Mouse (Mus musculus) layer of hippocampus, adult 11-12 months (tissue): ENCODE data around the gene Entpd7.

Experiments
- DNase-seq: peaks from one replicate; pipeline ENCODE4 v3.0.0; 2022; ENCODE audit warnings: low spot score

Gene Entpd7

DNA sequence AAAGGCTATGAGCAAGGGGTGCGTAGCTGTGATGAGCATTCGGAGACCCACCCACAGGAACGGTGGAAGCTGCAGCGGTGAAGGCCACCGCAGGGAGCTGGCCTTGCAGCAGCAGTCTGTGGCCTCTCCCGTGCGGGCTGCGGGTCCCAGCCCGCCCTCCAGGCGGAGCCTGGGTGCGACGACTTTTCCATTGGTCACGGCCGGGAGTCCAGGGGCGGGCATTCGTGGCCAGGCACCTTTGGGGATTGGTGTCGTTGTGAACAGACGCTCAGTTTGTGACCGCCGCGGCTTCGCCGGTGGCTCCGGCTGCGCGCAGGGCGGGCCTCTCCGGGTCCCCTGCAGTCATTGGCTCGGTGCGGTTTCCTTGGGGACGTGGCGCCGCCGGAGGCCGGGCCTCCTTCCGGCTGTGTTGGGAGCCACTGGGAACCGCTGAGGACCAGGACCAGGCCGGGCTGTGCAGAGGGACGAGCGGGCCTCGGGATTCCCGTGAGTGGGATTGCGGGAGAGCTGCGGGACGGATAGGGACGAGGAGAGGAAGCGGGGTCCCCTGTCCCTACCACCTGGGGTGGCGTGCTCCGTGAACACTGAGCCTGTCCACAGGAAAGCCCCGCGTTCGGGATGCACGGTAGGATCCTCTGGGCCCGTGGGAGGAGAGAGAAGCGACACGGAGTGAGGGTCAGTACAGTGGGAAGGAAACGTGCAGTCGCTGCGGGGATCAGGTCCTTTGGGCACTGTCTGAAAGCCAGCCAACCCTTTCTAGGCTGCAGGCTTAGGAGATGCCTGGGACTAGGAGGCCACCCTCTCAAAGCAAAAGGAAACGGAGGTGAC, at the start of gene Entpd7:
TSS of gene Entpd7 (plus strand) at position 254 of the 828 bp plus-strand sequence.
- peak; percentile 98 for DNase-seq

DNA sequence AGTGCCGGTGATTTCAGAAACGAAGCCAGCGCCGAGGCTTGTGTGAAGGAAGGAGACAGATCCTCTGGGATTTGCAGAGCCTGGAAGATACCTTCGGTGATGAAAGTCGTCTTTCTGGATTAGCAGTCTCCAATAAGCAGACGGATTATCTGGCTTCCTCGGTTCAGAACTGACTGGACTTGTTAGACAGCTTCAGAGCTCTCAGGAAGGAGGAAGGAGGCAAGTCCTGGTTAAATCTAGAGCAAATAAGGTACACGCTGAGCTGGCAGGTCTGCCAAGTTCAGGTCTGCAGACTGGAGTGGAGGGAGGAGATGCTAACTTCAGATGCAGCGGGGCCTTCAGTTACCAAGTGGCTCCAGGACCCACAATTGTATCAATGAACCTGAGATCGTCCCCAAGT, 47.6 kb upstream of the Entpd7 start:
- DNase-seq: no peak

DNA sequence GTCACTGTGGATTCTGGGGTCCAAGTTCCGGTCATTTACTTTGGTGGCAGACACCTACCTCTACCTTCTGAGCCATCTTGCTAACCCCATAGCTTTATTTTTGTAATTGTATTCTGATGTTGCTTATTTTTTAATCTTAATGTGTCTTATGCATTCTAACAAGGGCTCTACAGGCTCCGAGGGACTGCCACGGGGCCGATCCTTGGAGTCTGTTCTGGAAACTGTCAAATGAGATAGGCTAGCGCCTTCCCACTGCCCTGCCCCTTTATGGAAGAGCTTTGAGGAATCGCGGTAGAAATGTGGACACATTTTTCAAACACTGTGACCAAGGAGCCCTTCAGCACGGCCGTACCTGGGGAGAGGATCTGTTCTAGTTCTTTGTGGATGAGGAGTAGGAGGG, 46.6 kb upstream of the Entpd7 start:
- no peak for DNase-seq

DNA sequence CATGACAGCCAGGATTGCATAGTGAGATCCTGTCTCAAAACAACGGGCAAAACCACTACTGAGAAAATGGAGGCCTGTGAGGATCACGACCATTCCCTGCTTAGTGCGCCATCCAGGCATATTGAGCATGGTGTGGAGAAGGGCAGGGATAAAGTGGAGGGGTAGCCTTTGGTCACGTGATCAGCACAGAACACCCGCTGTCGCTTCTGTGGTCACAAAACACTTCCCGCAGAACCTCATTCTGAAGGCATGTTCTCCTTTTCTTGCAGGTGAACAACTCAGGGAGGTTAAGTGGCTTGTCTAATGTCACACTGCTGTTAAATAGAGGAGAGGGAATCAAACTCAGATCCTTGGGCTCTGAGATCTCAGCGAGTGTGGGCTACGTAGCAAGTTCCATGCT, 44.0 kb upstream of the Entpd7 start:
- DNase-seq: no peak

DNA sequence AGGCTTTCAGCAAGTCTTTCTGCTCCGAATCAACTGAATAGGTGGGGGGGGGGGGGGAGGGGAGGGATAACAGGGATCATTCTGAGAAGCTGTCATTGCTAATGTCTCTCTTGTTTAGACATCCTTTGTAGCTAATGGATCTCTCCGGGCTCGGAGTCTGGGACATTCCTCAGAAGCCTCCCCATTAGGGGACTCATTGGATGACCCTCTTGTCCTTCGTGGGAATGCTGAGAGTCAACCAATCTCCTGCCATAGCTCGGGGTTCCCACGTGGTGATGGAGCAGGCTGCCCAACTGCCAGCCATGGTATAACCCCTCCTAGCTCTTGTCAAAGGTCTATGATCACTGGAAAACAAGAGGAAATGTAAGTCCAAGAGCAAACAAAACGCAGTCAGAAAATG, 42.6 kb upstream of the Entpd7 start:
- no peak for DNase-seq

DNA sequence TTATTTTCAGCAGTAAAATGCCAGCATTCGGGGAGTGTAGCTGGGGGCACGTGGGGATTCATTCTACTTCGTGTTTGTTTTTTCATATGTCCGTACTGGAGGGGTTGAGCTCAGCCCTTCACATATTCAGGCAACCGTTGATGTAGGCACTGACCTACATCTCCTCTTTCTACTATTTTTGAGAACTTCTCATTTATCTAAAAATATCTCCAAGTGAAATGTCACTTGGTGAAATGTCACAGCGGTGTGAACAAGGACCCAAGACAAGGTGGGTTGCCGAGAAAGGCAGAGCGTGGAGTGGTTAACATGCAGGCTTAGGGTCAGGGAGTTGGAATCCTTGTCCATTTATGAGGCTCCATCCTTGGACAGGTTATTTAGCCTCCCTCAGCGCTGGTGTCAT, 42.2 kb upstream of the Entpd7 start:
- DNase-seq: no peak

DNA sequence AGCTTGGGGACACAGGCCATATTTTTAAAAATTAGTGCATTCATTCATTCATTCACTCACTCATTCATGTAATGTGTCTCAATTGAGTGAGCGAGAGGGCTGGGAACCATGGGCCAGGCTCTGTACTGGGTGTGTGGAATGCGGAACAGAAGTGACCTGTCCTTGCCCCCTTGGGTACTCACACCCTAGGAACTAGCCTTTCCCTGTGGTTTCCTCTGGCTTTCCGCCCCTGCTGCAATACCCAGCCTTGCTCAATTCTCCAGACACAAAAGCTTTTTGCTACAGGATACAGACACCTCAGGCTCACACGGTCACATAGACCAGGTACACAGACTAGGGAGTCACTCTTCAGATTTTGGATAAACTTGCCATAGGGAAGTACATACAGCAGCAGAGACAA, 41.1 kb upstream of the Entpd7 start:
- no peak for DNase-seq

DNA sequence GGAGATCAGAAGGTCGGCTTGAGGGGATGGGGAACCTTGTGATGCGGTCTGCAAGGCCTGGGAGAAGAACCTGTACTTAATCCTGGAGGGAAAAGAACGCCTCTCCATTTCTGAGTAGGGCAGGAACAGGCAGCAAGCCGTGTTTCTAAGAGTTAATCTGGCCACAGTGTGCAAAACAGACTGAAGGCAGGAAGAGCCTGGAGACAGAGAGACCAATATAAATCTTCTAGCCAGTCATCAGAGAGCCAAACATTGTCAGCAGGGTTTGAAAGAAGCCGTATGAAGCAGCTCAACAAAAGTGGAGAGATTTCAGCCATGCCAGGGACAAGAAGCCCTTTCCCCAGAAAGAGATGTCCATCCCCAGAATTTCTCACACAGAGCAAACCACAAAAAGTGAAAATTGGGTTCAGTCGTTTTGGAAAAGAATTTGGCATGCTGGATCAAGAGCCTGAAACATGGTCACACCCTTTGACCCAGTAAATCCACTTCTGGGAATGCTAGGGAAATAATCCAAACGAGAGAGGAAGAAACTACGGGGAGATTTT, 38.2 kb upstream of the Entpd7 start:
- no peak for DNase-seq

DNA sequence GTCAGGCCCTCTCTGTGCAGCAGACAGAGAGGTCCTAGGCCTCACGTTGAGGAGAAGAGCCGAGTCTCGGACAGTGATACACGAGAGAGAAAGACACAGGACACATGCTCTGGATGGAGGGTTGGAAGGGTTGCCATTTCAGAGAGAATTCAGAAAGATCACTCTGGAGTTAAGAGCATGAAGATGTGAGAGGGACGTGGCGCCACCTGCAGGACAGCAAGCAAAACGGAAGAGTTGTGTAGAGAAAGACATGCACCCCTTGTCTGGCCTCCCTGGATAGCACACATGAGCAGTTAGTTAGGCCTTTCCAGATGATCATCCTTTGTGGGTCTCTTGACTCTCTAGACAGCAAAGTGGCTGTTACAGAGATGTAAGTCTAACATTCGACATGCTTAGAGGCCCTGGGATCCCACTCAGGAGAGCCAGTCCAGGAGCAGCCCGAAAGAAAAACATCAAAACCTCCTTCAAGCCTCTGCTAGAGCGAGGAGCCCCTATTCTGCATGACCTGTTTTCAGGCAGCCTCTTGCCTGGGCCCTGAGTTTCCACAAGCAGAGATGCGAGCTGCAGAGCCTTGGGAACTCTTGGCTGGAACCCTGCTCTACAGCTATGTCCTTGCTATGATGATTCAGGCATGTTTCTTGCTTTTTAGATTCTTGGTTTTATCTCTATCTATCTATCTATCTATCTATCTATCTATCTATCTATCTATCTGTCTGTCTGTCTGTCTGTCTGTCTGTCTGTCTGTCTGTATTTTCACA, 33.6 kb upstream of the Entpd7 start:
- DNase-seq: peak; percentile 52

DNA sequence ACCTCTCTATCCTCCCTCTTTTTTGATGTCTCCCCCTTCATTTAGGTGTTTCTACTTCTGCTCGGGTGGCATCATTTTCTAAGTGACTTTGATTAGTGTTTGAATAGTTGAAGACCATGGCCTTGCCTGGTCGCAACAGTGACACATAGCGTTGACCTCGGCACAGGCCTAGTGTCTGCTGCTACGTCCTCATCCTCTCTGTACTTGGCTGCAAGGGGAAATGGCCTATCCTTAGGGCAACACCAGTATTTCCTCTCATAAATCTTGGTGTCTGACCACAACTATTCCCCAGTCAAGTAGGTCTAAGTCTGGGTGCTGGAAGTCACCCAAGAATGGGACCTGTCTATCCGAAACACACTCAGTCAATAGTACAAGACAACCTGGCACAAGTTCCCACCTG, 29.8 kb upstream of the Entpd7 start:
- DNase-seq: no peak

DNA sequence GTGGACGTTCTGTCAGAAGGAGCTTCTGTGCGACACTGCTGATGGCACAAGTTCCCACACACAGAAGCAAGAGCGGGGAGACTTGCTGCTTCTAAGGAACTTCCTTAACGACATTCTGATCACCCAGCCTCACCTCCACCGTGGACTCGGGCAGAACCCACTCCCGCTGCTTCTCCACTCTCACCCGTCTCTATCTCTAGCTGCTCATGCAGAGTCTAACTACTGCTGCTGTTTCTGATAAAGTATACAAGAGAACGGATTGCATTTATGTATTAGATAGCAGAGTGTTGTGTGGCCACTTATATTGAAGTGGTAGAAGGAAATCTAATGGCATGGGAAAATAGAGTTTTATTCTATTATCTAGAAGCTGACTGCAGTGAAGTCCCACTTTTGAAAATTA, 28.7 kb upstream of the Entpd7 start:
- no peak for DNase-seq

DNA sequence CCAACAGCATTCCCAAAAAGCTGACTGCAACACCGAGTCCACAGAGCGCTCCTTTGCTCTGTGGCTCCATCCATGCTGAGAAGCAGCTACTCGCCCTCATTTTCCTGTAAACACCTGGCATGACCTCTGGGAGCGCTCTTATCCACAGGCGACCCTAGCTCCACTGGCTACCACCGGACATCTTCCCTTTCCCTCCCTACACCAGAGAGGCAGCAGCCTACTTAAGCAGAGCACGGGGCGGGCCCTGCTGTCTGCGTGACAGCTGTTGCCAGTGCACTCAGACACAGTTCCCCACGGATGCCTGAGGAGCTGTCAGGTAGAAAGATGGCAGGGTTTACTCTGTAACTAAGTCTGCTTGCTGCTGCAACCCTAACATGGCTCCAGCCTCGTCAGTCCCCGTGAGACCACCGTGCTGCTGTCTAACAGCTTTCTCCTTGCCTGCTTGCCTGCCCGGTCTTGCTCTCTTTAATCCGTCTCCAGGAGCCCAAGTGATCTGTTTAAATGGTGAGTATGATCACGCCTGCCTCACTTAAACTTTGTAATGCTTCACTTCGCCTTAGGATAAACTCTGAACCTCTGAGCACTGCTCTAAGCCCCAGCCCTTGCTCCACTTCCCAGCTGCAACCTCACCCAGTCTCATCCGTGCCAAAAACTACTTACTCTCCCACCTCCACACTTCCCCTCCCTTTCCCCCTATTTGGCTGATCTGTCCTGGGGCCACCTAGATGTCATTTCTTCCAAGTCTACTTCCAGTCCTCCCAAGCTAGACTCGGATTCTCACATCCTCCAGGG, 27.1 kb upstream of the Entpd7 start:
- no peak for DNase-seq

DNA sequence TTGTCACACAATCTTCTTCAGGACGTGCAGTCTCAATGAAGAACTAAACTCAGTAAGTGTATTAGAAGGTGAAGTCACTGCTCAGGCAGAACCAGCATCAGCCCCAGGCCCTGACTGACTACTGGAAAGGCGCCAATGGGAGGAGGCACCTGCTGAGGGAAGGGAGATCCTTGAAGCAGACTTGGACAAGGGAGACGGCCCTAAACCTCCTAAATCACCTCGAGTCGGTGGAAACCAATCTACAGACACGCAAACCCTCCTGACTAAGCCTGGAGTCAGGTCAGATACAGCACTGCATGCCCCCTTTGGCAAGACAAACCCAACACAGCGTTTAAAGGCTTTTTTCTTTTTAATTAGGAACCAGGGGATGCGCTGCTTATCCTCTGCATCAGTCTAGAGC, 26.0 kb upstream of the Entpd7 start:
- no peak for DNase-seq

DNA sequence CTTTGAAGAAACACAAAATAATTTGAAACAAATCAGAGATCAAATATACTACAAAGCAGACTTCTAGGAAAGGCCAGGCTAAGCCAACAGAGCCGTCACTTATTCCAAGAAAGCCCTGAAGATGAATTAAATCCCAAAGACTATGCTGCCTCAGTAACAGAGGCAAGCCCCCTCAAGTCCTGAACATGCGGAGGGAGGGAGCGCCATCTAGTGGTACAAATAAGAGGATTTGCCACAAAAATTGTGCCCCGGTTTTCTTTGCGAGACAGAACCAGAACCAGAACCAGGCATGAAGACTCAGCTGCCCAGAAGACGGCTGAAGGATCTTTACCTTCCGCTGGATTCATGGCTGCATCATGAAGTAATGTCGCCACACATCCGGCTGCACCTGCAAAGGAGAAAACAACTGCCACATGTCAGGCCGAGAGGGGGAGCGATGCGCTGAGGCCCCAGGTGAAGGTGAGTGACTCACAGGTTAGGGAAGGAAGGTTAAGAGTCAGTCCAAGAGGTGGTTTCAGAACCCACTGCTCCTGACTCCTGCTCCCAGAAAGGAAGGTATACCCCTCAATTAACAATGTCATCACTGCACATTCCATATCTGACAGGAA, 23.9 kb upstream of the Entpd7 start:
- peak; percentile 54 for DNase-seq

DNA sequence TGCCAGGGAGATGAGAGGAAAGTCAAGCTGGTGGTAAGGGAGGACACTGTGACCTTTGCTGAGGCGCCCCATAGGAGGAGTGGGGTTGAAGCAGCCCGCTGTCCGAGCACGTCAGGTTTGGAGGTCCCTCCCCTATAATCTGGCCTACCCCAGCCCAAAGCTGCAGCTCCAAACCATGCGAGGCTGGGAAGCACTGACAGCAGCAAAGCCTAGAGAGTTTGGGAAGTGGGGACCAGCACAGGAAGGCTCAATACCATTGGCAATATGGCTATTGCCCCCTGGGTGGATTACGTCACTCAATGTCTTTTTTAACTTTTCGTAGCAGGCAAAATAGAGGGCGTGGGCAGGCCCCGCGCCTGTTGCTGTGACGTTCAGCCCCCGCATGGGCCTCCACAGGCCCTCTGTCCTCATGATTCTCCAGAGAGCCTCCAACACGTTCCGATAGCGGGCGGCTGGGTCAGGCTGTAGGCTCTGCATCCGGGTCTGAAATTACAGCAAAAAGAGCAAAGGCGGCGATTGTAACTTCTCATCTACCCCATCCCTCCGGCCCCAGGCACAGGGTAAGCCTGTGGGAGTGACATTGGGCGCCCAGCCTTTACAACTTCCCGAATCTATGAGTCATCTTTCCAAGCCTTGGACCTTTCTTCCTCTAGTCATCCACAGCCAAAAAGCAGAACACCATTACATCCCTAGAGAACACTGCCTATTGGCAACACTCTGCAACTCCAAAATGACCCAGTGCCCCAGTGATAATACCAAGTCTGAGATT, 22.6 kb upstream of the Entpd7 start:
- no peak for DNase-seq

DNA sequence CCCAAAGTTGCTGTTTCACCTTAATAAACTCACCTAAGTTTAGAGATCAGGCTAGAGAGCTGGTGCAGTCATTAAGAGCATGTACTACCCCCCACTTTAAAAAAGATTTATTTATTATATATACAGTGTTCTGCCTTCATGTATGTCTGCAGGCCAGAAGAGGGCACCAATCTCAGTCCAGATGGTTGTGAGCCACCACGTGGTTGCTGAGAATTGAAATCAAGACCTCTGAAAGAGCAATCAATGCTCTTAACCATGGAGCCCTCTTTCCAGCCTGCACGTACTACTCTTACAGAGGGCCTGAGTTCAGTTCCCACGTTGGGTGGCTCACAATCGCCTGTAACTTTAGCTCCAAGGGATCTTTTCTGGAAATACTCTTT, 22.1 kb upstream of the Entpd7 start:
- DNase-seq: no peak

DNA sequence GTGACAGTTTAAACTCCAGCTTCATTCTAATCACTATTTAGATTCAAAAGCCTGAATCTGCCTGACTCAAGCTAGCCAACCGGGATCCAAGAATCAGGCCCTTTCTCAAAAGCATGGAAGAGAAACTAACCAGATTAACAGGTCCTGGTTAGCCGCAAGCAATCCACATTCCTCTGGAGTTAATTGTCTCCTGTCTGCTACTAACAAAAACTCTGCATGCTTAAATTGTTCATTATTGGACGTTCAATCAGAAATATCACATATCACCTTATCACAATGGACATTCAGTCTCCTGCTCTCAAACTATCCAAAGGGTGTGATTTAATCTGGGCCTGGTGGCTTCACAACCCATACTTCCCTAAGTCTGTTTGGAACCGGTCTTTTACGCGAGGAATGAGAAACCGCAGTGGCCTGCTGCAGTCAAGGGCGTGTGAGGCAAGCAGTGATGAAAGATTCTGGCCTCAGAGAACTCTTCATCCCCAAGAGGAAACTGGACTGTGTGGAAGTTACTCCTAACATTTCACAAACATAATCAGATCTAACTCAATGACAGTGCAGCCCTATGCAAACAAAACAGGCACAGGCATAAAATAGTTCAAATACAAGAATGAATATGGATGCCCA, 20.2 kb upstream of the Entpd7 start:
- DNase-seq: no peak

DNA sequence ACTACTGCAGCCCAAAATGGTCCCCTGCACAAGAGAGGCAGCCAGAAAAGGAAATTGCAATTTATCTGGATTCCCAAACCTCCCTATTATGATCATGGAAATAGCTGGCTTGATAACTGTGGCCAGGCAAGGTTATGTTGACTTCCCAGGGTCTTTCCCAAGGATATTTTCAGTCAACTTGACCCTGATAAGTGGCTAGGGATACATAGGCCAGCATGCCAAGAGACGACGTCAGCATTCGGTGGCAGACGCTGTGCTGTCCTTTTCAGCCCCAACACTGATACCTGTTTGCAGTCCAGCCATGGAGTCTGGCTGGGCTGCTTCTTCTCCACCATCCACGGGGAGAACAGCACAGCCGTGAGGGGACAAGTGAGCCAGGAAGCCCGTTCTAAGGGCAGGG, 18.4 kb upstream of the Entpd7 start:
- no peak for DNase-seq

DNA sequence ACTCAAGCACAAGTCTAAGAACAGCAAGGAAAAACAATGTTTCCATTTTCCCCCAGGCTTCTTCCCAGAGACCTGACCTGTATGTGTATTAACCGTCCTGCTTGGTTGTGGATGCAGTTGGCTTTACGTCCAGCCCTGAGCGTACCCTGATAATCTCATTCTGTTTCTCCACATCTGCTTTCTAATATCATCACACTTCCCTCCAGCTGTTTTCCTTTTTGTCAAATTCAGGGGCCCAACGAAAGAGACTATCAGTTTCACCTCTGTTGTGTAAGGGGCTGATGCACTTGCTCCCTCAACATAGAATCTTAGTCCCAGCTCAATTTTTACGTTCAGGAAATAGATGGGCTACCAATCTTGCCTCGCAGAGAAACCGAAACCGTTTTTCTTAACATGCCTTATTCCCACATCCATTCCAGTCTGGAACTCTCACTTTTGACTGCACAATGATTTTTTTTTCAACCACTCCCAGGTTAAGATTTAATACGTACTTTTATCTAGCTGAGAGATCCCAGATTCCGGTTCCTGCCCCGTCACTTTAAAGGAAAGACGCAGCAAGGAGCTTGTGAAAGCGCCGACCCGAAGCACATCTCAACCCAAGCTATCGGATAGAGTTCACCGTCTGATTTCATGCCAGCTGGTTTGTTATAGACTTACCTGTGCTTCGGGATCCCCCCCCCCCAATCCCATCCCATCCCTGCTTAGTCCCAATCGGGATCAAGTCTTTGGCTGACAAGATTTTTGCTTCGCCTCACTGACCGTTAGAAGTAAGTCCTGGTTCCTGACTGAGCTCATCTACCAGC, 15.8 kb upstream of the Entpd7 start:
- no peak for DNase-seq

DNA sequence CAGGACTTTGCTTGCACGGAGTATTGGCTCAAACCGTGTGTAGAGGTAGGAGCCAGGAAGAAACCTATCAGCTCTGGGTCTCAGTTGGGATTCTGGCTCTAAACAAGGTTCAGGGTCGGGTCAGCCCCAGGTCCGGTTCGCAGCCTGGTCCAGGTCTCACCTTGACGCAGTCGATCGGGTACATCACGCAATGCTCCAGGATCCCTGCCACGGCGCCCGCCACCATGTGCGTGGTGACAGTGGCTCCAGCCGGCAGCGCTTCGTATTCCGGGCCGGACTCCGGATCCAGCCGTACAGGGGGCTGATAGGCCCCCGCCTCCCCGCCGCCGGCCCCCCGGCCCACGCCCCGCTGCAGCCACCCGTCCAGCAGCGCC, 15.2 kb upstream of the Entpd7 start:
- DNase-seq: no peak
